Mouse (Mus musculus): ENCODE data around the gene Klk15. TPM values are rescaled to one million over a fixed set of nuclear protein-coding genes. Genes with fewer than 3 reads are reported as not detected.
"Not testable (repeated sequence)": the region's sequence is repeated elsewhere in the genome, so short reads cannot be mapped to it uniquely, and the experiment has no call there.

Klk15 gene
- polyA plus RNA-seq, 1 experiment from 2014 or later = not detected

DNA sequence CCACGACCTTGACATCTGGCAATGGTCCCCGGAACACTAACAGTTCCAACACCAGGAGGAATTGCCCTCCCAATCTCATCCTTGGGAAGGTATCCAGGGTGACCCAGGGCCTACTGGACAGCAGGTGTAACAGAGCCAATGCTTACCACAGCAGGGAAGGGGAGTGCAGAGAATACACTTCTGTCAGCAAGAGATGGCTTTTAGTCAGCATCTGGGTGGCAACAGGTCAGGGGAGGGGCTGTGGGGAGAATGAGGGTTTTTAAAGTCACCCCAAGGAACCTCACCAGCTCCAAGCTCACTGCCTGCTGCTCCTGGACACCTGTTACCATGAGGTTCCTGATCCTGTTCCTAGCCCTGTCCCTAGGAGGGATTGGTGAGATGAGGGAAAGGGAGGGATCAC, 16.8 kb downstream of the Klk15 start, which contains the start of gene Klk1b8:
Klk1b8 (plus strand) TSS at position 301 of the 400 bp plus-strand sequence.
- DNase-seq (ENCODE audit: low spot score) (no peak), ATAC-seq (ENCODE audit: low FRiP score) (no peak)
- Histone ChIP-seq H3K4me3 (ENCODE audit: low read depth, low read length) (no peak within 1 kb of the TSS), H3K36me3 (ENCODE audit: control insufficient read depth, insufficient read depth, low read length) (no peaks in the 10 kb centered on the region), H3K9me3 (ENCODE audit: control insufficient read depth, low read length) (no peaks in the 10 kb centered on the region), H3K27ac (ENCODE audit: low read depth, low read length) (no peak within 1 kb of the TSS), H3K4me2 (replicated peaks; ENCODE audit: low read depth, low read length) (no peak within 1 kb of the TSS), H3K27me3 (ENCODE audit: control insufficient read depth, insufficient read depth, low read length) (no peaks in the 10 kb centered on the region), H3K9ac (ENCODE audit: low read depth, low read length) (no peak within 1 kb of the TSS), H3K4me1 (replicated peaks; ENCODE audit: control insufficient read depth, insufficient read depth, low read length) (no peaks in the 10 kb centered on the region)
- 97% methylated on average over 2 of the region's 2 CpGs for WGBS

GRCm38 (mm10) chr7:43952703-43953102, 19.2 kb downstream of the Klk15 start:
- no peak overlapping the region for H3K9ac ChIP-seq (ENCODE audit: low read depth, low read length)
- no peak overlapping the region for H3K4me2 ChIP-seq (replicated peaks; ENCODE audit: low read depth, low read length)
- H3K9me3 ChIP-seq (ENCODE audit: control insufficient read depth, low read length) = no peaks in the 10 kb centered on the region
- no peaks in the 10 kb centered on the region for H3K36me3 ChIP-seq (ENCODE audit: control insufficient read depth, insufficient read depth, low read length)
- H3K27ac ChIP-seq (ENCODE audit: low read depth, low read length) = no peak overlapping the region
- H3K4me3 ChIP-seq (ENCODE audit: low read depth, low read length) = no peak overlapping the region
- ATAC-seq (ENCODE audit: low FRiP score) (no peak), DNase-seq (ENCODE audit: low spot score) (no peak)
- 56% methylated on average over 4 of the region's 4 CpGs for WGBS
- no peaks in the 10 kb centered on the region for H3K27me3 ChIP-seq (ENCODE audit: control insufficient read depth, insufficient read depth, low read length)
- no peaks in the 10 kb centered on the region for H3K4me1 ChIP-seq (replicated peaks; ENCODE audit: control insufficient read depth, insufficient read depth, low read length)

DNA sequence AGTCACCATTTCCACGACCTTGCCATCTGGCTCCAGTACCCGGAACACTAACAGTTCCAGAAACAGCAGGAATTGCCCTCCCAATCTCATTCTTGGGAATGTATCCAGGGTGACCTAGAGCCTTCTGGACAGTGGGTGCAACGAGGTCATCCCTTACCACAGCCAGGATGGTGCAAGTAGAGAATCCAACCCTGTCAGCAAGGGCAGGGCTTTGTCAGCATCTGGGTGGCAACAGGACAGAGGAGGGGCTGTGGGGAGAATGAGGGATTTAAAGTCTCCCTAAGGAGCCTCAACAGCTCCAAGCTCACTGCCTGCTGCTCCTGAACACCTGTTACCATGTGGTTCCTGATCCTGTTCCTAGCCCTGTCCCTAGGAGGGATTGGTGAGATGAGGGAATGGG, 32.9 kb downstream of the Klk15 start, which contains the start of gene Klk1b1:
Klk1b1 (plus strand) TSS at position 301 of the 400 bp plus-strand sequence.
- Histone ChIP-seq H3K4me2 (replicated peaks; ENCODE audit: low read depth, low read length) (no peak within 1 kb of the TSS), H3K36me3 (ENCODE audit: control insufficient read depth, insufficient read depth, low read length) (no peaks in the 10 kb centered on the region), H3K27ac (ENCODE audit: low read depth, low read length) (no peak within 1 kb of the TSS), H3K9ac (ENCODE audit: low read depth, low read length) (no peak within 1 kb of the TSS), H3K4me3 (ENCODE audit: low read depth, low read length) (no peak within 1 kb of the TSS), H3K27me3 (ENCODE audit: control insufficient read depth, insufficient read depth, low read length) (no peaks in the 10 kb centered on the region), H3K4me1 (replicated peaks; ENCODE audit: control insufficient read depth, insufficient read depth, low read length) (no peaks in the 10 kb centered on the region), H3K9me3 (ENCODE audit: control insufficient read depth, low read length) (no peaks in the 10 kb centered on the region)
- 65% methylated on average over 3 of the region's 3 CpGs for WGBS
- ATAC-seq (ENCODE audit: low FRiP score) (no peak), DNase-seq (ENCODE audit: low spot score) (no peak)

DNA sequence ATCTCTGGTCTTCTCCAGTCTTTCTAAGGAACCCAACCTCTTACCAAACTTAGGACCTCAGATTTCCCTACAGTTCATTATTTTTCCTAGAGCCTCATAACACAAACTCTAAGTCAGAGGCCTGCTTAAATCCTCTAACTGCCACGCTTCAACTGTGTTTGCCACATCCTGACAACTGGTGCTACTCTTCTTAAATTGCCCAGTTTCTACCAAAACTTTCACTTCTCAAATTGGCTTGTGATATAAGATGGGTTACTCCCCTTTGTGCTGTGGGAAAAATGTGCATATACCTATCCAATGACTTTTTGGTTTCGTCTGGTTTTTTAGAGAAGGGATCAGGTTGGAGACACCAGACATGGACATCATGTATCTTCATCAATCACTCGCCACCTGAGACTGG, 33.5 kb downstream of the Klk15 start:
- no peaks in the 10 kb centered on the region for H3K36me3 ChIP-seq (ENCODE audit: control insufficient read depth, insufficient read depth, low read length)
- H3K9me3 ChIP-seq (ENCODE audit: control insufficient read depth, low read length) = no peaks in the 10 kb centered on the region
- ATAC-seq (ENCODE audit: low FRiP score) = no peak
- no peaks in the 10 kb centered on the region for H3K27me3 ChIP-seq (ENCODE audit: control insufficient read depth, insufficient read depth, low read length)
- H3K4me1 ChIP-seq (replicated peaks; ENCODE audit: control insufficient read depth, insufficient read depth, low read length) = no peaks in the 10 kb centered on the region
- H3K9ac ChIP-seq (ENCODE audit: low read depth, low read length) = no peak overlapping the region
- H3K27ac ChIP-seq (ENCODE audit: low read depth, low read length) = no peak overlapping the region
- 82% methylated on average over 3 of the region's 3 CpGs for WGBS
- no peak for DNase-seq (ENCODE audit: low spot score)
- H3K4me2 ChIP-seq (replicated peaks; ENCODE audit: low read depth, low read length) = no peak overlapping the region
- no peak overlapping the region for H3K4me3 ChIP-seq (ENCODE audit: low read depth, low read length)

DNA sequence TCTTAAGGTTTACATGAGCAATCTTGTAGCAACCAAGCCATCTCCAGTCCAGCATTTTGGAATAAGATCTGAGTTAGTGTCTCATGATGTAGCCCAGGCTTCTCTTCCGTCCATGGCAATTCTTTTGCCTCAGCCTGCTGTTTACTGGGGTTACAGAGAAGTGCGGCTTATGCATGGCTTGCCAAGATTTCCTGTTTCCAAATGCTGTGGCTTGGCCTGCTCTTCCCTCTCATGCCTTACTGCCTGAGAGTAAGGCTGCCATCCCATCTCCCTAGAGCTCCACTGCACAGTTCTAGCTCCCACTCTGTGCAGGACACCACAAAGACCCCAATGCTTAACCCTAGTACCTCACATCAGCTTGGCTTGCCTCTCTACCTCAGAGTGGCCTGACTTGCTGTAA, 34.1 kb downstream of the Klk15 start:
- Histone ChIP-seq H3K9ac (ENCODE audit: low read depth, low read length) (no peak overlapping the region), H3K4me1 (replicated peaks; ENCODE audit: control insufficient read depth, insufficient read depth, low read length) (no peaks in the 10 kb centered on the region), H3K27me3 (ENCODE audit: control insufficient read depth, insufficient read depth, low read length) (no peaks in the 10 kb centered on the region), H3K9me3 (ENCODE audit: control insufficient read depth, low read length) (no peaks in the 10 kb centered on the region), H3K4me2 (replicated peaks; ENCODE audit: low read depth, low read length) (no peak overlapping the region), H3K4me3 (ENCODE audit: low read depth, low read length) (no peak overlapping the region), H3K27ac (ENCODE audit: low read depth, low read length) (no peak overlapping the region), H3K36me3 (ENCODE audit: control insufficient read depth, insufficient read depth, low read length) (no peaks in the 10 kb centered on the region)
- DNase-seq (ENCODE audit: low spot score) (no peak), ATAC-seq (ENCODE audit: low FRiP score) (no peak)
- 88% methylated on average over 2 of the region's 2 CpGs for WGBS

DNA sequence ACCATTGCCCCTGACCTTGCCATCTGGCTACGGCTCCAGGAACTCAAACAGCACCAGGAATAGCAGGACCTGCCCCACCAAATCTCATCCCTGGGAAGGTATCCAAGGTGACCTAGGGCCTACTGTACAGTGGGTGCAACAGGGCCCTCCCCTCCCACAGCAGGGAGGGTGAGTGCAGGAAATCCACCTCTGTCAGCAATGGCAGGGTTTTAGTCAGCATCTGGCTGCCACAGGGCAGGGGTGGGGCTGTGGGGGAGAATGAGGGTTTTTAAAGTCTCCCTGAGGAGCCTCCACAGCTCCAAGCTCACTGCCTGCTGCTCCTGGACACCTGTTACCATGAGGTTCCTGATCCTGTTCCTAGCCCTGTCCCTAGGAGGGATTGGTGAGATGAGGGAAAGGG, 42.2 kb downstream of the Klk15 start, which contains the start of gene Klk1b9:
Klk1b9 (plus strand) TSS at position 301 of the 400 bp plus-strand sequence.
- not testable (repeated sequence) for H3K27ac ChIP-seq (ENCODE audit: low read depth, low read length); ATAC-seq (ENCODE audit: low FRiP score)
- WGBS = 77% methylated on average over 1 of the region's 1 CpGs

DNA sequence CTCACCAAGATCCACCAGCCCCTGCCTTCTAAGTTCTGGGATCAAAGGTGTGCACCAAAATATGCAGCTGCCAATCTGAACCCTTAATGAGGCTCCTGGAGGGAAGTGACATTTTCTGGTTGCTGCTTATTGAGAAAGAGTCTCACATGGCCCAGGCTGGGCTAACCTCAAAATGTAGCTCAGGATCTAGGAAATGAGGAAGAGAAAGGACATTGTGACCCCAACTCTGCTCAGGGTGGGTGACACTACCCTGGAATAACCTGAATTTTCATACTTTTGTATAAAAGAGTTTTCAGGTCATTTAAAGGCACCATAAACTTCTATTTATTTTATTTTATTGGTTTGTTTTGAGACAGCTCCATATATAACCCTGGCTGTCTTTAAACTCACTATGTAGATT, 52.1 kb downstream of the Klk15 start:
- no peaks in the 10 kb centered on the region for H3K4me1 ChIP-seq (replicated peaks; ENCODE audit: control insufficient read depth, insufficient read depth, low read length)
- H3K4me3 ChIP-seq (ENCODE audit: low read depth, low read length) = no peak overlapping the region
- H3K9ac ChIP-seq (ENCODE audit: low read depth, low read length) = no peak overlapping the region
- no peaks in the 10 kb centered on the region for H3K9me3 ChIP-seq (ENCODE audit: control insufficient read depth, low read length)
- no peaks in the 10 kb centered on the region for H3K27me3 ChIP-seq (ENCODE audit: control insufficient read depth, insufficient read depth, low read length)
- no peak for DNase-seq (ENCODE audit: low spot score)
- no peak for ATAC-seq (ENCODE audit: low FRiP score)
- H3K27ac ChIP-seq (ENCODE audit: low read depth, low read length) = no peak overlapping the region
- H3K36me3 ChIP-seq (ENCODE audit: control insufficient read depth, insufficient read depth, low read length) = no peaks in the 10 kb centered on the region
- H3K4me2 ChIP-seq (replicated peaks; ENCODE audit: low read depth, low read length) = no peak overlapping the region

More for the DNA sequence above, 42.2 kb downstream of the Klk15 start, which contains the start of gene Klk1b9:
- not testable (repeated sequence) for H3K4me1 ChIP-seq (replicated peaks; ENCODE audit: control insufficient read depth, insufficient read depth, low read length); H3K4me3 ChIP-seq (ENCODE audit: low read depth, low read length); H3K9me3 ChIP-seq (ENCODE audit: control insufficient read depth, low read length); H3K9ac ChIP-seq (ENCODE audit: low read depth, low read length); H3K27me3 ChIP-seq (ENCODE audit: control insufficient read depth, insufficient read depth, low read length); H3K36me3 ChIP-seq (ENCODE audit: control insufficient read depth, insufficient read depth, low read length); DNase-seq (ENCODE audit: low spot score); H3K4me2 ChIP-seq (replicated peaks; ENCODE audit: low read depth, low read length)

Other genes starting within 250 kb of the Klk15 start
- not detected in 2 replicates for gene Klk14, start 243.3 kb upstream of the Klk15 start, polyA plus RNA-seq (2014; fragmentation: Nextera tagmentation; extraction: Ambion mirVana)
- gene Klk13, start 221.2 kb upstream of the Klk15 start, polyA plus RNA-seq (2014; fragmentation: Nextera tagmentation; extraction: Ambion mirVana) = 0.13 TPM in 1 of 2 replicates, not detected in the other
- not detected in 2 replicates for gene Klk12, start 164.8 kb upstream of the Klk15 start, polyA plus RNA-seq (2014; fragmentation: Nextera tagmentation; extraction: Ambion mirVana)
- gene Klk11, start 159.1 kb upstream of the Klk15 start, polyA plus RNA-seq (2014; fragmentation: Nextera tagmentation; extraction: Ambion mirVana) = 0.14 TPM in 1 of 2 replicates, not detected in the other
- 0.32 and 0.53 TPM in 2 replicates for gene Klk10, start 152.7 kb upstream of the Klk15 start, polyA plus RNA-seq (2014; fragmentation: Nextera tagmentation; extraction: Ambion mirVana)
- gene Klk9, start 141.8 kb upstream of the Klk15 start, polyA plus RNA-seq (2014; fragmentation: Nextera tagmentation; extraction: Ambion mirVana) = 0.23 TPM in 1 of 2 replicates, not detected in the other
- 10.9 and 11.0 TPM in 2 replicates for gene Klk8, start 136.2 kb upstream of the Klk15 start, polyA plus RNA-seq (2014; fragmentation: Nextera tagmentation; extraction: Ambion mirVana)
- gene Klk7, start 122.4 kb upstream of the Klk15 start, polyA plus RNA-seq (2014; fragmentation: Nextera tagmentation; extraction: Ambion mirVana) = 0.11 TPM in 1 of 2 replicates, not detected in the other
- not detected in 2 replicates for gene Klk6, start 109.2 kb upstream of the Klk15 start, polyA plus RNA-seq (2014; fragmentation: Nextera tagmentation; extraction: Ambion mirVana)
- 0.31 and 0.39 TPM in 2 replicates for gene Klk5, start 91.8 kb upstream of the Klk15 start, polyA plus RNA-seq (2014; fragmentation: Nextera tagmentation; extraction: Ambion mirVana)
- gene Klk4, start 52.6 kb upstream of the Klk15 start, polyA plus RNA-seq (2014; fragmentation: Nextera tagmentation; extraction: Ambion mirVana) = 0.20 TPM in 1 of 2 replicates, not detected in the other
- gene Klk1b8, start 16.9 kb downstream of the Klk15 start, polyA plus RNA-seq (2014; fragmentation: Nextera tagmentation; extraction: Ambion mirVana) = not detected in 2 replicates
- not detected in 2 replicates for gene Klk1b1, start 33.0 kb downstream of the Klk15 start, polyA plus RNA-seq (2014; fragmentation: Nextera tagmentation; extraction: Ambion mirVana)
- not detected in 2 replicates for gene Klk1b9, start 42.3 kb downstream of the Klk15 start, polyA plus RNA-seq (2014; fragmentation: Nextera tagmentation; extraction: Ambion mirVana)
- not detected in 2 replicates for gene Klk1b11, start 62.1 kb downstream of the Klk15 start, polyA plus RNA-seq (2014; fragmentation: Nextera tagmentation; extraction: Ambion mirVana)
- gene Klk1b26, start 78.4 kb downstream of the Klk15 start, polyA plus RNA-seq (2014; fragmentation: Nextera tagmentation; extraction: Ambion mirVana) = not detected in 2 replicates
- not detected in 2 replicates for gene Klk1b27, start 118.5 kb downstream of the Klk15 start, polyA plus RNA-seq (2014; fragmentation: Nextera tagmentation; extraction: Ambion mirVana)
- gene Klk1b21, start 168.6 kb downstream of the Klk15 start, polyA plus RNA-seq (2014; fragmentation: Nextera tagmentation; extraction: Ambion mirVana) = not detected in 2 replicates
- not detected in 2 replicates for gene Klk1b22, start 178.9 kb downstream of the Klk15 start, polyA plus RNA-seq (2014; fragmentation: Nextera tagmentation; extraction: Ambion mirVana)
- not detected in 2 replicates for gene Klk1b16, start 203.0 kb downstream of the Klk15 start, polyA plus RNA-seq (2014; fragmentation: Nextera tagmentation; extraction: Ambion mirVana)